Mouse (Mus musculus) cortical plate, adult 2 months (tissue): Measurements from ENCODE around the gene Rhoj.

ENCODE experiments used
- CTCF ChIP-seq: fragments of 200-500 bp; IDR thresholded peaks from 2 replicates; pipeline ENCODE4 v1.5.1; 2011; ENCODE audit warnings: mild to moderate bottlenecking, control low read depth, low read length; ENCODE audit not compliant: insufficient read depth; ENCODE audit errors: extremely low read depth
- POLR2A ChIP-seq: fragments of 200-500 bp; IDR thresholded peaks from 2 replicates; pipeline ENCODE4 v1.6.1; 2011; ENCODE audit warnings: mild to moderate bottlenecking, low read length, control low read depth; ENCODE audit not compliant: insufficient read depth; ENCODE audit errors: extremely low read depth

GRCm38 (mm10) chr12:75357781-75358180, 49.7 kb downstream of the Rhoj start:
- TF ChIP-seq CTCF: no peak
- no peak for TF ChIP-seq POLR2A
